Mouse (Mus musculus): Measurements from ENCODE around the gene Adam17. TPM values are rescaled to one million over a fixed set of nuclear protein-coding genes. Genes with fewer than 3 reads are reported as not detected.
A peak's percentile ranks its signal among the peaks of the same experiment; 100 is the strongest.

The Adam17 gene
- total RNA-seq, 2 experiments from 2014 or later: 18.1 to 20.6 TPM

DNA sequence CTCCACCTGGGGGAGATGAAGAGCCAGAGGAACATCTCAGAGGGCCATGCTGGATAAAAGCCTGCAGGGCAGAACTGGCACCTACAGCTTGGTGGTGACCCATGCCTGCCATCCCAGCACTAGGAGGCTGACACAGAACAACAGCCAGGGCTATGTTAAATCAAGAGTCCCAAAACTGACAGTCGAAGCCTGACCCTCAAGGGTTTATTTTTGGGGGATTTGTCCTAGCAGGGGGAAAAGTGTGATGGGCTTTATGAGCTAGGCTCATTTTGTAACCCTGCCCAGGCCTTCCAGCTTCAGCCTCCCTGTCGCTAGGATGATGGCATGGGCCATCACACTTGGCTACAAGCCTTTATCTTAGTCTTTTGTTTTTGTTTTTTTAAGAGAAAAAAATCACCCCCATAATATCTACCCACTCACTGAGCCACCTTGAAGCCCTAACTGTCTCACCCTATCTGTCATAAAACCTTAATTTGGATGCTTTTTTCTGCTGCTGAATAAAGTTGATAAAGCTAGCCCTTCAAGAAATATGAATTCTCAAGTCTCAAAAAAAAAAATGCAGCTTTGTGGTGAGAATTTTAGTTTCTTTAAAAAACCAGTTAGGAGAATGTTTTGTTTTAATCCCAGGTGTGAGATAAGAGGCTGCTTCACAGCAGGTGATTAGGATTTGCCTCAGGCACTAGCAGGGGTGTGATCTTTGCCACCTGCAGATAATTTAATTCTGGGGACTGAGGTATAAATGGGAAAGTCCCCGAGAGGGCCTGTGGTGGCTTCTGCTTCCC, 2.1 kb upstream of the Adam17 start:
- no peak for TF ChIP-seq CTCF (IDR thresholded peaks at IDR 0.05)

DNA sequence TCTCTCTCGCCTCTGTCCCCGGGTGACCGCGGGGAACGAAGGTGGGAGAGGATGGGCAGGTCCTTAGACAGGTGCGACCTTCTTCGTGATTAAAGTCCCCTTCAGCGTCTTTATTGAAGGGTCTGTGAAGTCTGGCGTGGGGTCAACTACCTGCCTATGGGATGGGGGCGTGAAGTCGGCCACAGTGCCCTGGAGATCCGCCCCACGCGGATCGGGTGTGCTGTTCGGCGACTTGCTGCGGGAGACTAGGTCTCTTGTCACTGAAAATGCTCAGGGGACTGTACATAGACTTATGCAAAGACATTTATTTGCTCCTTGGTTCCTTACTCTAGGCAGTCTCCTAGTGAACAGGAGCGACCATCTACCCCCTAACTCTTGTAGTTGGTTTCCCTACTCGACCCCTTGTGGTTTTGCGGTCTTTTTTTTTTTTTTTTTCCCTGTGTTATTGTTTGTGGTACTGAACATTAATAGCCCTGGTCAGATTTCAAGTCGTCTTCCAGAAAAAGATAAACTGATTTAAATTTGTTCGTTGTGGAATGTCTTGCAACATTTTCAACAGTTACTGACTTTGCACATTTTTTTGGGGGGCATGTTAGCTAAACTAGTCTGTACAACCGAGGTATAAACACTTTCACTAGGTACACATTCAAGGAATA, 516 bp upstream of the Adam17 start:
- DNase-seq (ENCODE audit: extremely low spot score in 1 of 2, low spot score in 2 of 2): no peak
- intact Hi-C loops (cut with DNase I): loop anchor here (2.0 to 5.0 kb wide), 3 partner anchors 43 to 87 kb away; partner anchors contain the start of genes Cpsf3, Iah1, Itgb1bp1 and Ywhaq
- no peak for TF ChIP-seq CTCF (IDR thresholded peaks at IDR 0.05)
- peak overlapping the region; percentile 92 for H3K27ac ChIP-seq
- H3K4me3 ChIP-seq: peak overlapping the region; percentile 77

More for the DNA sequence above, 2.1 kb upstream of the Adam17 start:
- Histone ChIP-seq H3K4me3 (no peak overlapping the region), H3K27ac (no peak overlapping the region)
- no peak for DNase-seq (ENCODE audit: extremely low spot score in 1 of 2, low spot score in 2 of 2)
- intact Hi-C loops (cut with DNase I): no loop called here

DNA sequence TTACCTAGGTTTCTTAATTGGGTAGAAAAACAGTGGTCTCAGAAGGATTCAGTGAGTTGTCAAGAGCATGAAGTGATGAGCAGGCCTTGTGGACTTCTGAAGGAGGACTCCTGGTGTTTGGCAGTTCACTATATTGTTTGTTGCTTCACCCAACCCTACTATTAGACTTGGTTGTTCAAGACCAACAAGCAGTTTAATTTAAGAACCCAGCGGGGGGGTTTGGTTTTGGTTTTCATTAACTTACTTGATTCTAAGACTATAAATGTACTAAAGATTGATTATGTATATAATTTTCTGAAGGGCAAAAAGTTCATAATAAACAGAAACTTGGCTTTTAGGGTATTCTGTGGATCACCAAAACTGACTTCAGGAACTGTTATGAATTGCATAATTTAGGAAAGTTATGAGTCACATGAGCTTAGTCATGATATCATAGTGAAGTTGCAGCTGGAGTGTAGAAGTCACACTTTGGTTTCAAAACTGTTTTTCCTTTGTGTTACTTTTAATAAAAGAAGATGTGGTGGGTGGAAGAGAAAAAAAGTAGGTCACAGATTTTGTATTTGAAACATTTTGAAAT, 3.3 kb downstream of the Adam17 start:
- DNase-seq (ENCODE audit: extremely low spot score in 1 of 2, low spot score in 2 of 2): no peak
- intact Hi-C loops (cut with DNase I): loop anchor here (5.0 kb wide), 2 partner anchors 53 to 83 kb away; partner anchors contain the start of genes Cpsf3, Iah1 and Itgb1bp1
- no peak overlapping the region for H3K4me3 ChIP-seq
- no peak for TF ChIP-seq CTCF (IDR thresholded peaks at IDR 0.05)
- H3K27ac ChIP-seq: no peak overlapping the region

DNA sequence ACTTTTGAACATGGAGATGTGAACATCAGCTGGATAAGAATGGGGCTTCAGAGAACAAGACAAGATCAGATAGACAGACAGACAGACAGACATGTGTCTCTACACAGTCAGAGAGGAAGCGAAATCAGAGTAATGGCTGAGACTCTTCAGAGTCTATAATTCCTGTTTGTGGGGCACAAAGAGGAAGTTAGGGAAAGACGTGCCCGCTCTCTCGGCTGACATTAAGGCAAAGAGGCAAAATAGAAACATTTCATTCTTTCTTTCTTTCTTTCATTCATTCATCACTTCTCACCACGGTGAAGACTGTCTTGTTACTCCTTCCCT, 4.4 kb downstream of the Adam17 start:
- Histone ChIP-seq H3K4me3 (no peak overlapping the region), H3K27ac (no peak overlapping the region)
- intact Hi-C loops (cut with DNase I): no loop called here
- no peak for DNase-seq (ENCODE audit: extremely low spot score in 1 of 2, low spot score in 2 of 2)
- no peak for TF ChIP-seq CTCF (IDR thresholded peaks at IDR 0.05)

DNA sequence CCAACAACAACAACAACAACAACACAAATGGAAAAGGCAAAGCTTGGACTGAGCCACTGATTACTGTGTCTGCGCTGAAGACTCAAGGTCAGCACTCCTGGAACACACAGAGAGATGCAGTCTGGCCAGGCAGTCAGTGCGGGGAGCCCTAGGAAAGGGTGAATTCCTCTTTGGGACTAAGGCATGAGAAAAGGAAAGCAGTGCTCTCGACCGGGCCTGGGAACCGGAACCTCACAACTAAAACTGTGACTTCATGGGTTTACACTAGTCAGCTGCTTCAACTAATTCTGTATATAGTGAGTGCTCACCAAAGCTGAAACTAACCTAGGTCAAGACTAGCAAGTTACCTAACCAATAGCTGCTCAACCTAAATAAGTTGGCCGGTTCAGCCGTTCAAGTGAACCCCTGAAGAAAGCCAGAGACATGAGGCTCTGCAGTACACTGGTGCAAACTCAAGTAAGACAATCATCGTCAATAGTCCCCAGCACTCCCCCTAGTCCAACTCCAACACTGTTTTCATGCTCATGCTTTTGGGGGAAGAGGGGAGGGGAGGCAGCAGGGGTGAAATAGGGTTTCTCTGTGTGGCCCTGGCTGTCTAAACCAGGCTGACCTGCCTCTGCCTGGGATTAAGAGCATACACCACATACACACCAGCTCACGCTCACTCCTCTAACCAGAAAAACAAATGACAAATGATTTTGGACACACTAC, 4.9 kb downstream of the Adam17 start:
- H3K4me3 ChIP-seq: no peak overlapping the region
- H3K27ac ChIP-seq: no peak overlapping the region
- no peak for TF ChIP-seq CTCF (IDR thresholded peaks at IDR 0.05)
- no peak for DNase-seq (ENCODE audit: extremely low spot score in 1 of 2, low spot score in 2 of 2)
- intact Hi-C loops (cut with DNase I): no loop called here

DNA sequence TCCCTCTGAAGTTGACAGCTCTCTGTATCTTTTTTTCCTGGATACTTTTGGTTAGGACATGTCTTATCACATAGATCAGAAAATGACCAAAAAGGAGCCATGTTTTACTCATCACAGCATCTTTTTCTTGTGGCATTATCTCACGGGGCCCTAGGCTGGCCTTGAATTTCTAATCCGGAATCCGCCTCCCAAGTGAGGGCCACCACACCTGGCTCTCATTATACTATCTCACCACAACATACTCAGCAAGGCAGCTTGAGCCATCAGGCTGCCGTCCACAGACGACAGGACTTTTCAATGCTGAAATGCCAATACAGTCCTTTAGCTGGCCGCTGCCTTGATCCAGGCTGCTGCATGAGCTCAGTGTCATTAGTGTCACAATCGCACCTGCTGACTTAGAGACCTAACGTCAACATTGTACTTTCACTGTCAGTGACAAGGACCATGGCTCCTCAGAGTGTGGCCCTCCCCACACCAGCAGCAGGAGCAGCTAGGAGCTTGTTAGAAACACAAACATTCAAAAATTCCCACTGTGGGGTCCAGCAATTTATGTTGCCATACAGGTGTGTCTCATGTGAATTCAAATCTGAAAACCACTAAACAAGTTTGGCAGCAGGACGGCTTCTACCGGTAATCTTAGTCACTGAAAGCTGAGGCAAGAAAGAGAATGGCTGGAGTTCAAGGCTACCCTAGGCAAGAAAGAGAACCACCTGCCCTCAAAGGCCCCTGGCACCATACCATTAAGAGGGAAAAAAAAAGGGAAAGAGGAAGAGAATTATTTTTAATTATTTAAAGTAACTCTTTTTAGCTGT, 8.6 kb downstream of the Adam17 start:
- Histone ChIP-seq H3K4me3 (no peak overlapping the region), H3K27ac (no peak overlapping the region)
- no peak for DNase-seq (ENCODE audit: extremely low spot score in 1 of 2, low spot score in 2 of 2)
- TF ChIP-seq CTCF (IDR thresholded peaks at IDR 0.05): no peak
- intact Hi-C loops (cut with DNase I): no loop called here

DNA sequence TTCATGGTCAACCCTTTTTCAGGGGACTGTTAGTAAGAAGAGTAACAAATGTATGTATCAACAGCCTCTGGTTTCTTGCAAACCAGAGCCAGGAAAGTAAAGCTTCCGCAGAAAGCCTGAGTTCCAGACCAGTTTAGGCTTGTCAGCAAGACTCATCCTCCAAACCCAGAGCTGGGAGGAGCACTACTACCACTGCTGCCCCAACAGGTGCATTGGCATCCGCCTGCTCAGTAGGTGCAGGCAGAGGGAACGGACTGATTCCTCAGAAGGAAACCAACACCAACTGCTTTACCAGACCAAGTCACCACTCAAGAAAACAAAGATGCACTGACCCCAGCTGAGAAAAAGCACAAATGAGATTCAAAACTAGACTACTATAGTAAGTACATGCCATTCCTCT, 10.2 kb downstream of the Adam17 start:
- no peak for DNase-seq (ENCODE audit: extremely low spot score in 1 of 2, low spot score in 2 of 2)
- Histone ChIP-seq H3K4me3 (no peak overlapping the region), H3K27ac (no peak overlapping the region)
- intact Hi-C loops (cut with DNase I): no loop called here
- no peak for TF ChIP-seq CTCF (IDR thresholded peaks at IDR 0.05)

DNA sequence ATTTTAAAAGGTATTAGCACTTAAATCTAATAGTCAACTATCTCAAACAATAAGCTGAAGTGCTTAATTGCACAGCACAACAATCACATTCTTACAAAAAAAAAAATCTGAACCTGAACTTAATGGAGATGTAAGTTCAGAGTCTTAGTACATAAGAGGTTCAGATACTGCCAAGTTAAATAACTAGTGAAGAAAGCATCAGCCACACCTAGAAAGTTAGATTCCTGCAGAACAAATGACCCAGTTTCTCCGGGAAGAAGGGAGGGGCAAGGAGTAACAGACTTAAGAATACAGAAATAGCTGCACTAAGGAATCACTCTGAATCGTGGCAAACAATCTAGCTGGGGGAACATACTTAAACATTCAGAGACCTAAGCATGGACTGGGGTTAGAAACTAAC, 10.7 kb downstream of the Adam17 start:
- TF ChIP-seq CTCF (IDR thresholded peaks at IDR 0.05): no peak
- Histone ChIP-seq H3K27ac (no peak overlapping the region), H3K4me3 (no peak overlapping the region)
- intact Hi-C loops (cut with DNase I): no loop called here
- DNase-seq (ENCODE audit: extremely low spot score in 1 of 2, low spot score in 2 of 2): no peak

DNA sequence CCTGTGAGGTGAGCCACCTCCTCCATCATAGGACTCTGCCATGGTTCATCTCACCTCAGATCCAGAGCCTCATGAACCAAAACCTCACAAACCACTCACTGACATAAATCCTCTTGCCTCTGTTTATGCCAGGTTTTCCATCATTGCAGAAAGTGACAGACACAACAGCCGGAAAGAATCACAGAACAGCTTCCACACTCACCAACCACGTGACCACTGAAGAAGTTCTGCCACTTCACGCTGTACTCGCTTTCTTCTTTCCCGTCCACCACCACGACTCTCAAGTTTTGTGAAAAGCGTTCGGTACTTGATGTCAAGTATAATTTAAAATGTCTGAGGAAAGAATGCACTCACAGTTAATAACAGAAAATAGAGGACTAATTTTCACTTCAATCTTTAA, 19.8 kb downstream of the Adam17 start:
- intact Hi-C loops (cut with DNase I): no loop called here
- no peak overlapping the region for H3K4me3 ChIP-seq
- no peak for TF ChIP-seq CTCF (IDR thresholded peaks at IDR 0.05)
- no peak for DNase-seq (ENCODE audit: extremely low spot score in 1 of 2, low spot score in 2 of 2)
- no peak overlapping the region for H3K27ac ChIP-seq

DNA sequence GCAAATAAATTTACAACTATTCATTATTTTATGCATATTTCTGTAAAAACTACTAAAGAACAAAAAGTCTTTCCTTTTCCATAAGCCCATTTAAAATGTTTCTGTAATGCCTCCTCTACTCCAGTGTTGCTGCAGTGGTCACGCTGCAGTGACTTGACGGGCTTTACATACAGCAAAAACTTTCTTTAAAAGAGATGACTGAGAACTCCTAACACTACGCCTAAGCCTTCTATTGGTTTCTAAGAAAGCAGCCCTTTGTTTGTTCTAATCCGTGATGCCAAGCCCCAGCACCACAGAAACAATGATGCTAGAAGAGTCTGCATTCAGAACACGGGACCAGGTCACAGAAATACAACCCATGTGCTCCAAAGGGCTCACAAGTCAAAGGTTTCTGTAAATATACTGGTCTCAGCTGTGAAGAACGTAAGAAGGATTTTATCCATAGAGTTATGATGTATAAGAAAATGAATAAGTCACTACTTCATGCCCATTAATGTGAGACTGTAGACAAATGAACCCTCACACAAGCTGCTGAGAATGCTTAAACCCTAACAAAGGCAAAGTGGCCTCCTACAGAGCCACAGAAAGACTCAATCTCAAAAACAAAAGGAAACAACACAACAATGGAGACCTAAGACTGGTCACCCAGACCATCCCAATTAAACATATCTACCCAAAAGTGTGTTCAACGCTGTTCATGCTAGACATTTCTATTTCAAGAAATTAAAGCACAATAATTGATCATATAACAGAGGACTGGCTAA, 23.1 kb downstream of the Adam17 start:
- intact Hi-C loops (cut with DNase I): no loop called here
- Histone ChIP-seq H3K4me3 (no peak overlapping the region), H3K27ac (no peak overlapping the region)
- no peak for DNase-seq (ENCODE audit: extremely low spot score in 1 of 2, low spot score in 2 of 2)
- no peak for TF ChIP-seq CTCF (IDR thresholded peaks at IDR 0.05)

DNA sequence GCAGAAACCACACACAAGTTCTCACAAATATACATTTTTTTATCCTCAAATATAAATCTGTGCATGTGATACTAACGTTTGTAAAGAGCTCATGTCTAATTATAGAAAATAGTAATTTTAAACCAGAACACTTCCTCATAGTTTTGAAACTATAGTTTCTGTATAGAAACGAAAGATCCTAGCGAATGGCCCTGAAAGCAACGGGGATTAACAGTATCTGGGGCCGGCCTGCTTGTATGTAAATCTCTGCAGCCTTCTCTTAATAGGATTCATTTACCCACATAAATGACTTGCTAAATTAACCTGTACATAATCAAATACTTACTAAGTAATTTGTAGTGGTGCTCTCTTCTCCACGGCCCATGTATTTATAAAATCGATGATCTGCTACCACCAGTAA, 26.5 kb downstream of the Adam17 start:
- Histone ChIP-seq H3K4me3 (no peak overlapping the region), H3K27ac (no peak overlapping the region)
- intact Hi-C loops (cut with DNase I): no loop called here
- TF ChIP-seq CTCF (IDR thresholded peaks at IDR 0.05): no peak
- DNase-seq (ENCODE audit: extremely low spot score in 1 of 2, low spot score in 2 of 2): no peak
